Mouse (Mus musculus): ENCODE measurements at regions not wholly inside any gene's neighbourhood (a gene's known extent, or its start where the extent isn't known, plus 50 kb on each side); places are given as distances from the start of the nearest gene placed in this dataset.

DNA sequence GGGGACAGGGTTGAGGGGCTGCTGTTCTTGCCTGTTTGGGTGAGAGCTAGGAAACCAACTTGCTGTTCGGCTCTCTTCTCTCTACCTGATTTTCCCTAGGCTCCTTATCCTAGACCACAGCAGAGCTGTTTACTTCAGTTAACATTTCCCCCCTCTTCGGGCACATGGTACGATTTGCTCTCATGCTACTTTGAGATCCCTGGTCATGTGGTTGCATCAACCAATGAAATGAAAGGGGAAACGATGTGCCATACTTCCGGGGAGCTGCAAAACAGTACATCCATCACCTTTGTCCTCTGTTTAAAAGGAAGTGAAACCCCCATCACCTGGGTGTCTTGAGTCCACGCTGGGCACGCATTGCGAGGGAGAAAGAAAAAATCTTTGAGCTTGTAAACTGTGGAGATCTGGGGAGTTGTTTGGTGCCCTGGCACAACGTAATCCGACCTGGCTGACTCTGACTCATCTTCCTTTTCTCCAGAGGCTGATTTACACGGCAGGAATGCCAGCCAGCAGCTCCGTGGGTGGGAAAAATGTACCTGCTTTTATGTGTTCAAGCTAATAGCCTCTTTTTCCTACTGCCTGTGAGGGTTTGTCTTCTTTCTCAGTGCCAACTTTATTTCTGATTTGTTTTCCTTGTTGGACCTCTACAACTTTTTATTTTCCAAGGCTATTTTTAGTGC is 97.2 kb upstream of the Adra1b start:
- ATAC-seq (ENCODE audit: insufficient read depth, low FRiP score, low read depth) = no peak
- 61% methylated on average over 12 of the region's 12 CpGs for WGBS

GRCm38 (mm10) chr11:44000056-44000455 is 99.0 kb upstream of the Adra1b start:
- Histone ChIP-seq H3K27me3 (replicated peaks) (no peaks in the 10 kb centered on the region), H3K36me3 (no peaks in the 10 kb centered on the region), H3K4me2 (no peak overlapping the region), H3K4me1 (no peaks in the 10 kb centered on the region), H3K9ac (no peak overlapping the region), H3K9me3 (no peaks in the 10 kb centered on the region), H3K4me3 (replicated peaks) (no peak overlapping the region), H3K27ac (no peak overlapping the region)
- 90% methylated on average over 4 of the region's 4 CpGs for WGBS
- ATAC-seq (ENCODE audit: insufficient read depth, low FRiP score, low read depth) = no peak

More for the DNA sequence above, 97.2 kb upstream of the Adra1b start:
- Histone ChIP-seq H3K27me3 (replicated peaks) (no peaks in the 10 kb centered on the region), H3K4me1 (no peaks in the 10 kb centered on the region), H3K4me3 (replicated peaks) (no peak overlapping the region), H3K36me3 (no peaks in the 10 kb centered on the region), H3K9me3 (no peaks in the 10 kb centered on the region), H3K27ac (no peak overlapping the region), H3K4me2 (no peak overlapping the region), H3K9ac (no peak overlapping the region)

- Histone ChIP-seq H3K9ac (no peak overlapping the region), H3K4me2 (no peak overlapping the region), H3K9me3 (no peaks in the 10 kb centered on the region), H3K27ac (no peak overlapping the region), H3K4me3 (replicated peaks) (no peak overlapping the region), H3K4me1 (no peaks in the 10 kb centered on the region), H3K27me3 (replicated peaks) (no peaks in the 10 kb centered on the region), H3K36me3 (no peaks in the 10 kb centered on the region)
- WGBS = 72% methylated on average over 7 of the region's 7 CpGs
- ATAC-seq (ENCODE audit: insufficient read depth, low FRiP score, low read depth) = peak; percentile 63
These were observed 101.0 kb upstream of the Adra1b start for GRCm38 (mm10) chr11:44001843-44002589.

DNA sequence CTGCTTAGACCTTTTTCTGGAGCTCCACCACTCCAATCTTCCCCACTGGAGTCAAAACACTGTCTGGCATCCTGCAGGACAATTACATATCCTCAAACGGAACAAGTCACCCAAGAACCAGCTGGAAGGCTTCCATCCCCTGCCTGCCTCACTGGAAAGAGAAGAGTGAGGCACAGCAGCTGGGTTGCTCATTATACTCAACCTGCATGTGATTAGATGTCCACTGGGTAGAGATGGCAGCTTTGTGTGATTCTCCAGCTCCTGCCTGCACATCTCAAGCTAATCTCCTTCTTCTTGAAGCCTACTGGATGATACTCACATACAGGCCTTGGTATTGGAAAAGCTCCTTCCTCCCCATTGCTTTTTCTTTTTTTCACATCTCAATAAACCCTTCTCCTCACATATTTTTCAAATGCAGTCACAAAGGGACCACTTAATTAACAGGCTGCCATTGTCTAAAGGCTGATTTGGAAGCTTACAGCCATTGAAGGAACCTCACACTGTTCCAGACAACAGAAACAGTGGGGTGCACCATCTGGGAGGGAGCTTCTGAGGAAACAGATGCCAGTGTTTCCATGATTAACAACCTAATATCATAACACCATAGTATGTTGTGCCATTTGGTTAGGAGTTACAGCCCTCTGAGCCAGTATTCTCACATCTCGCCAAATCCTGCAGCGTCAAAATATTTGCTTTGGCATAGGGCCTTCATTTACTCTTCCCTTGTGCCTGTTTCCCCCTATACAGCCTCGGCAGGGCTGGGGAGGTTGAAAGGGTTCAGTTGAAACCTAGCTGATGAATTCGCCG is 101.9 kb upstream of the Adra1b start:
- 58% methylated on average over 6 of the region's 6 CpGs for WGBS

DNA sequence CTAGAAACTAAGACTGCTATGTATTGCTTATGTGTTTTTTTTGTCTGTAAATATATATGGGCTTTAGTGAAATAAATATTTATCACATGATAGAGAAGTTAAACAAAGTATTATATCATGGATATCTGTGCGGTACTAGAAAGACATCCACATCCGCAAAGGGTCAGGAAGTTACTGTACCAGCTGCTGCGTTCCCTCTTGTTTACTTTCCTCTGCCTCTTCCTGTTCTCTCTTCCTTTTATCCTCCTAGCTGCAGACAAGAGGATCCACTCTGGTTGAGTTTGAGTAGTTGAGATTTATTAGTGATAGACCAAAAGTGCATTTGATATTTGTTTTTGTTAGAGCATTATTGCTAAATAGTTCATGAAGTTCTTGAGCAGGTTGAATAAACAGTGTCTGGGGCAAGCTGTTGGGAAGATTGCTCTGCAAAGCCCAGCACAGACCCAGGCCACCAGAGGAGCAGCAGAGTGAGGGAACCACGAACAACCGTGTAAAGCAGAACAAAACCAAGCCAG is 106.6 kb upstream of the Adra1b start:
- Histone ChIP-seq H3K36me3 (no peaks in the 10 kb centered on the region), H3K4me1 (no peaks in the 10 kb centered on the region), H3K9ac (no peak overlapping the region), H3K4me2 (no peak overlapping the region), H3K4me3 (replicated peaks) (no peak overlapping the region), H3K27me3 (replicated peaks) (no peaks in the 10 kb centered on the region), H3K27ac (no peak overlapping the region), H3K9me3 (no peaks in the 10 kb centered on the region)
- 39% methylated on average over 5 of the region's 5 CpGs for WGBS
- no peak for ATAC-seq (ENCODE audit: insufficient read depth, low FRiP score, low read depth)

More for the DNA sequence above, 101.9 kb upstream of the Adra1b start:
- Histone ChIP-seq H3K4me1 (no peaks in the 10 kb centered on the region), H3K9me3 (no peaks in the 10 kb centered on the region), H3K4me2 (no peak overlapping the region), H3K27me3 (replicated peaks) (no peaks in the 10 kb centered on the region), H3K4me3 (replicated peaks) (no peak overlapping the region), H3K9ac (no peak overlapping the region), H3K36me3 (no peaks in the 10 kb centered on the region), H3K27ac (no peak overlapping the region)
- ATAC-seq (ENCODE audit: insufficient read depth, low FRiP score, low read depth) = no peak

- 85% methylated on average over 5 of the region's 5 CpGs for WGBS
- Histone ChIP-seq H3K4me1 (no peaks in the 10 kb centered on the region), H3K27me3 (replicated peaks) (no peaks in the 10 kb centered on the region), H3K9me3 (no peaks in the 10 kb centered on the region), H3K36me3 (no peaks in the 10 kb centered on the region), H3K9ac (no peak overlapping the region), H3K27ac (no peak overlapping the region), H3K4me2 (no peak overlapping the region), H3K4me3 (replicated peaks) (no peak overlapping the region)
- ATAC-seq (ENCODE audit: insufficient read depth, low FRiP score, low read depth) = no peak
These were observed 111.3 kb upstream of the Adra1b start for GRCm38 (mm10) chr11:44012314-44012713.

DNA sequence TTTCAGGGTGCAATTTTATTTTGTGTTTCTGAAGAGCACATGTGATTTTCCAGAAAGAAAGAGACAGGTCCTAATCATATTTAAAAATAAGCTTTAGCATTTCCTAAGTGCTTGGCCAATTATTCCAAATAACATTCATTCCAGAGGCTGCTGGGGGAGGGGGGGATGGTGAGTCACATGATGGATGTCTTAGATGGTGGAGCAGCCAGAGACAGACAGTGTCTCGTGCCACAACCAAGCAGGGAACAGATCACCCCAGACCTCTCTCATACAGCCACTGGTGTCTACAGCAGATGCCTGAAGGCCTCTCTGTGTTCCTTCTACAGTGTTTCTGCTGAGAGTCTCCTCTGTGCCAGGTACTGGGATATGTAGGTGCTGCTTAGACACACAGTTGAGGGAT is 112.8 kb upstream of the Adra1b start:
- WGBS = 21% methylated on average over 1 of the region's 1 CpGs
- H3K4me3 ChIP-seq (replicated peaks) = no peak overlapping the region
- ATAC-seq (ENCODE audit: insufficient read depth, low FRiP score, low read depth) = no peak
- no peak overlapping the region for H3K27ac ChIP-seq
- H3K9ac ChIP-seq = no peak overlapping the region
- no peaks in the 10 kb centered on the region for H3K9me3 ChIP-seq
- H3K4me1 ChIP-seq = no peaks in the 10 kb centered on the region
- no peaks in the 10 kb centered on the region for H3K36me3 ChIP-seq
- H3K27me3 ChIP-seq (replicated peaks) = no peaks in the 10 kb centered on the region
- H3K4me2 ChIP-seq = no peak overlapping the region

GRCm38 (mm10) chr11:44021638-44022037 is 120.6 kb upstream of the Adra1b start:
- no peaks in the 10 kb centered on the region for H3K27me3 ChIP-seq (replicated peaks)
- H3K4me2 ChIP-seq = no peak overlapping the region
- H3K9me3 ChIP-seq = no peaks in the 10 kb centered on the region
- no peak for ATAC-seq (ENCODE audit: insufficient read depth, low FRiP score, low read depth)
- 63% methylated on average over 4 of the region's 4 CpGs for WGBS
- H3K4me3 ChIP-seq (replicated peaks) = no peak overlapping the region
- H3K27ac ChIP-seq = no peak overlapping the region
- no peaks in the 10 kb centered on the region for H3K4me1 ChIP-seq
- H3K36me3 ChIP-seq = no peaks in the 10 kb centered on the region
- H3K9ac ChIP-seq = no peak overlapping the region

DNA sequence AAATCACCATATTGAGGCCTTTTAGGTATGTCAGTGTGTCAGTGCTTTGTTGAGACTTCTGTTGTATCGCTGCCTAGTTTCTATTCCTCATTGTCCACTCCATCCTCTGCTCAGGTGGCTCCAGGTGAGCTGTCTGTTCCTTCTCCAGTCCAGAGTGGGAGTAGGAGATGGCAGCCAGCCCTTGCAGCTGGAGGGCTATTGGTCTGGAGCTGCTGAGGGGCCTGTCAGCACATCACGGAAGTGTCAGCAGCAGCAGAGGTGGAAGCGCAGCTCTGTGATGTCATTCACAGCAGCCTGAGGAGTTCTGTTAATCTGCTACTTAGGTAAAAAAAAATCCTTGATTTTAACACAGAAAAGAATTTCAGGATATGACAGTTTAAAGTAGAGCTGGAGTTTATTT is 126.0 kb upstream of the Adra1b start:
- no peaks in the 10 kb centered on the region for H3K27me3 ChIP-seq (replicated peaks)
- H3K4me1 ChIP-seq = no peaks in the 10 kb centered on the region
- H3K4me2 ChIP-seq = no peak overlapping the region
- H3K9me3 ChIP-seq = no peaks in the 10 kb centered on the region
- no peak for ATAC-seq (ENCODE audit: insufficient read depth, low FRiP score, low read depth)
- 61% methylated on average over 3 of the region's 3 CpGs for WGBS
- H3K36me3 ChIP-seq = no peaks in the 10 kb centered on the region
- H3K27ac ChIP-seq = no peak overlapping the region
- no peak overlapping the region for H3K9ac ChIP-seq
- H3K4me3 ChIP-seq (replicated peaks) = no peak overlapping the region

DNA sequence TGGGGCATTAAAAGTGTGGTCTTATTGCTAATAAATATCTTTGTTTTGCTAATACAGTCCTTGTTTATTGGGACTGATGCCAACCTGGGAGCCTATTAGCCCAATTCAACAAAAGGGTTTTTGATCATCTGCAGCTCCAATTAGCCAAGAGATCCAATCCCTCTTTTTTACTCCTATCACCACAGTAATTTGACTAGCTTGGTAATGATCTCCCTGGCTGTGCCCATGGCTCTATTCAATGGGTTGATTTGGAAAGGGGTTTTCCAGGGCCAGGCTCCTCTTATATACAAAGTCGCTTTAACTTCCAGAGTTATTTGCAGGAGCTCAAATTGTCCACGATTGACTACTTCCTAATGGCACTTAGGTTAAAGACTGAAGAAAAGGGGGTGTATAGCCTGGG is 145.1 kb upstream of the Adra1b start:
- Histone ChIP-seq H3K27me3 (replicated peaks) (no peaks in the 10 kb centered on the region), H3K4me3 (replicated peaks) (no peak overlapping the region), H3K36me3 (no peaks in the 10 kb centered on the region), H3K9ac (no peak overlapping the region), H3K4me1 (no peaks in the 10 kb centered on the region), H3K4me2 (no peak overlapping the region), H3K27ac (no peak overlapping the region), H3K9me3 (no peaks in the 10 kb centered on the region)
- WGBS = 53% methylated on average over 2 of the region's 2 CpGs
- no peak for ATAC-seq (ENCODE audit: insufficient read depth, low FRiP score, low read depth)

DNA sequence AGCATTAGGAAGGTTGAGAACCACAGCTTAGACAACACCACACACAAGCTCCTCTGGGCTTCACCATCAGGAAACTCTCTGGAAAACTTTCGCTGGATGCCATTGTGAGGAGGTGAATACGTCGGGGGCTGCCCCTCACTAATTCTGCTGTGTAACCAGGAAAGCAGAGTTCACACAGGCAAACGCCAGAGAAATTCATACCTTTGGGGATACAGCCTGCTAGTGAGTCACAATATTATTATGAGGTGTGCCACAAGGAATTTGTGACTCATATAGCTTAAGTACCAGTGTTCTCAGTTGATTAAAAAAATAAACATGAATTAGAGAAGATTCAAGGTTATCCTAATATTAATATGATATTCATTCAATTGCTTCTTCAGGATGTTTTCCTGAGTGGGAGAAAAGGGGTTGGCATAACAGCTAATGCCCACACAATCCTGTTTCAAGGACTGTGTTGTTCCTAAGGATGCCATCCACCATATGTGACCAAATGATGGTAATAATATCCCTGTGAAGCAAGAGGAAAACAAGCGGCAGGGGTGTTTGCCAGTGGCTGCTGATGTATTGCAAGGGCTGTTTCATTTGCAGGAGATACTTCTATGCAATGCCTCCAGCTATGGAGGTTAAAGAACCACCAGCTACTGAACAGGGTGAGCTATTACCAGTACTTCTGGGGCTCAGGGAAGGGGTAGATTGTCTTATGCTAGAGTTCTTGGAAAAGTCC is 148.4 kb upstream of the Adra1b start:
- Histone ChIP-seq H3K4me3 (replicated peaks) (no peak overlapping the region), H3K9me3 (no peaks in the 10 kb centered on the region), H3K4me2 (no peak overlapping the region), H3K9ac (no peak overlapping the region), H3K36me3 (no peaks in the 10 kb centered on the region), H3K4me1 (no peaks in the 10 kb centered on the region), H3K27me3 (replicated peaks) (no peaks in the 10 kb centered on the region), H3K27ac (no peak overlapping the region)
- WGBS = 73% methylated on average over 5 of the region's 5 CpGs
- no peak for ATAC-seq (ENCODE audit: insufficient read depth, low FRiP score, low read depth)

Data from stomach, embryonic 15.5 days (tissue).